ENCODE assay signal across 11 mouse cellular contexts in the genomic region with DNA sequence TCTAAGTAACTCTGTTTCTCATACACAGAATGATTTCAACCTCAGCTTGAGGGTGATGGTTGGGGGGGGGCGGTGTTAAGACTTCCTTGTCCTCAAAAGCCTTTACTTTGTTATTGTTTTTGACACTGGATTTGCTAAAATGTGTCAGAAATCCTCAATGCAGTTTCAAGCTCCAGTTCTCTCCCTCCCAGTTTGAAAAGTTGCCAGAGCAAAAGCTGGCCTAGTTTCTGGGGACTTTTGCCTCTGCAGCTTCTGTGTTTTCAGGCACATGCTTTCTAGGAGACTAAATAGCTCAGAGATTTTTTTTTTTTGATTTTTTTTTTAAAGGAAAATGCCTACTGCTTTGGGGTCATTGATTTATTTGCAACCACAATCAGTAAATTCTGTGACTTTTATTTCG. TPM values are rescaled to one million over a fixed set of nuclear protein-coding genes. Genes with fewer than 3 reads are reported as not detected.
DNase-seq lines count a peak whose midpoint lies in the region; ATAC-seq and TF ChIP-seq lines count a peak whose summit lies in the region.
"Had no signal": no experiment of that assay in that cellular context is flagged by ENCODE, and none has a peak within 500 bp of the region (broad histone marks: within the 10 kb centered on the region; RNA-seq: fewer than 3 reads in every experiment).

No protein-coding gene starts in this region.

- intact Hi-C loops in left cerebral cortex, postnatal 14 days (cut with DNase I), result loop anchor here (5.0 to 10.0 kb wide), 3 partner anchors 50 to 423 kb away; no protein-coding TSS in a partner anchor

- H3K4me1 ChIP-seq in heart, embryonic 12.5 days (replicated peaks), result peaks cover 12% of the 10 kb centered on the region
- peaks cover 9% of the 10 kb centered on the region; the same call in 1 of the 2 replicates for H3K4me1 ChIP-seq in cortical plate, adult 2 months (ENCODE audit: control insufficient read depth, insufficient read depth, low read length)
- peaks cover 4% of the 10 kb centered on the region; the same call in 1 of the 2 replicates for H3K4me1 ChIP-seq in intestine, embryonic 16.5 days (ENCODE audit: control insufficient read depth, insufficient read depth, low read length)

- H3K9ac ChIP-seq in heart, embryonic 12.5 days, result no peak overlapping the region
- no peak overlapping the region for H3K9ac ChIP-seq in intestine, embryonic 16.5 days (ENCODE audit: low read depth, low read length)

- DNase-seq in heart, adult 9 months (ENCODE audit: low spot score in 2 of 2), result no peak
- DNase-seq in left cerebral cortex, postnatal 14 days (ENCODE audit: low spot score in 2 of 2), result peak; percentile 31 to 42
- DNase-seq in left cerebral cortex, adult 9 months (ENCODE audit: low spot score in 2 of 2), result no peak
- peak; percentile 6 for DNase-seq in adipocyte (ENCODE audit: low spot score)
- DNase-seq: kidney, adult 8-10 months had no signal

- no peak overlapping the region for H3K27ac ChIP-seq in heart, embryonic 12.5 days (ENCODE audit: poor library complexity, severe bottlenecking)
- H3K27ac ChIP-seq in cortical plate, adult 2 months (ENCODE audit: insufficient read depth, low read length), result no peak overlapping the region
- H3K27ac ChIP-seq in intestine, embryonic 16.5 days (ENCODE audit: low read length), result no peak overlapping the region
- H3K27ac ChIP-seq: macrophage had no signal

- no peak for TF ChIP-seq CTCF in cortical plate, adult 2 months (IDR thresholded peaks at IDR 0.05; ENCODE audit: extremely low read depth, insufficient read depth, low read length)

- H3K27me3 ChIP-seq in heart, embryonic 12.5 days (replicated peaks), result no peaks in the 10 kb centered on the region
- H3K27me3 ChIP-seq in intestine, embryonic 16.5 days (replicated peaks; ENCODE audit: control insufficient read depth, insufficient read depth, low read length), result peaks cover 21% of the 10 kb centered on the region

- no peaks in the 10 kb centered on the region for H3K9me3 ChIP-seq in heart, embryonic 12.5 days (replicated peaks)
- H3K9me3 ChIP-seq in intestine, embryonic 16.5 days (ENCODE audit: control insufficient read depth, low read length), result no peaks in the 10 kb centered on the region

- no peaks in the 10 kb centered on the region for H3K36me3 ChIP-seq in heart, embryonic 12.5 days
- no peaks in the 10 kb centered on the region for H3K36me3 ChIP-seq in intestine, embryonic 16.5 days (ENCODE audit: control insufficient read depth, insufficient read depth, low read length)

- H3K4me2 ChIP-seq in heart, embryonic 12.5 days, result 0 out of 2 replicates have a peak overlapping the region, but pooled peaks have one; percentile 26
- no peak overlapping the region for H3K4me2 ChIP-seq in intestine, embryonic 16.5 days (ENCODE audit: low read depth, low read length)

- ATAC-seq in heart, embryonic 12.5 days (ENCODE audit: insufficient number of reproducible peaks, low FRiP score), result no peak
- ATAC-seq in intestine, embryonic 16.5 days, result no peak
- ATAC-seq: activated CD4-positive, CD25-positive, alpha-beta regulatory T cell, adult 4 months had no signal

- TF ChIP-seq POLR2A in cortical plate, adult 2 months (IDR thresholded peaks at IDR 0.05; ENCODE audit: extremely low read depth, insufficient read depth, low read length), result no peak

- 85% methylated on average over 2 of the region's 2 CpGs for WGBS in heart, embryonic 12.5 days
- WGBS in intestine, embryonic 16.5 days, result 83% methylated on average over 2 of the region's 2 CpGs

- no peak overlapping the region for H3K4me3 ChIP-seq in heart, embryonic 12.5 days
- peak overlapping the region; percentile 29; the same call in 1 of the 2 replicates for H3K4me3 ChIP-seq in cortical plate, adult 2 months (ENCODE audit: insufficient read depth, low read length)
- no peak overlapping the region for H3K4me3 ChIP-seq in intestine, embryonic 16.5 days (ENCODE audit: low read length)

RNA-seq across cellular contexts. Expression of gene Plppr5, which starts 2.7 kb away (rescaled TPM):
- 4.8 and 5.6 TPM in 2 replicates for polyA plus RNA-seq in heart, embryonic 12.5 days (2016; fragmentation: Nextera tagmentation; extraction: Ambion mirVana)
- total RNA-seq in left cerebral cortex, postnatal 14 days (2021), result 10 to 100 TPM; 51.5 to 52.9 TPM
- 12.3 TPM in 2 replicates for polyA plus RNA-seq in cortical plate, adult 2 months (2012; rRNA removed)
- 1.0 and 1.2 TPM in 2 replicates for polyA plus RNA-seq in intestine, embryonic 16.5 days (2015; fragmentation: Nextera tagmentation; extraction: Ambion mirVana)
- total RNA-seq: neutrophil, adult 5-6 weeks had no signal
- polyA plus RNA-seq: activated CD4-positive, CD25-positive, alpha-beta regulatory T cell, adult 4 months; macrophage had no signal

Comparison
In these comparisons a context has a peak if more than half of its experiments do, and no peak if none do; other contexts are left out.
1. DNase-seq: peak in left cerebral cortex, postnatal 14 days (2 of 2) and adipocyte (single experiment); none in heart, adult 9 months (0 of 2) and left cerebral cortex, adult 9 months (0 of 2).